Mouse (Mus musculus) thymus, adult 2 months (tissue): ENCODE data around the gene Ppm1l.

ENCODE experiments used
- CTCF ChIP-seq: fragments of 200-500 bp; IDR thresholded peaks from 2 replicates; pipeline ENCODE4 v1.5.1; 2012; ENCODE audit warnings: mild to moderate bottlenecking, control low read depth, low read length, moderate library complexity, borderline replicate concordance; ENCODE audit not compliant: control insufficient read depth, poor library complexity, insufficient read depth; ENCODE audit errors: extremely low read depth
- POLR2A ChIP-seq: fragments of 200-500 bp; IDR thresholded peaks from 2 replicates; pipeline ENCODE4 v1.6.1; 2012; ENCODE audit warnings: mild to moderate bottlenecking, low read length, control low read depth, moderate library complexity; ENCODE audit not compliant: control insufficient read depth, poor library complexity, insufficient read depth; ENCODE audit errors: extremely low read depth

- TF ChIP-seq CTCF (no peak), POLR2A (no peak)
Observed at GRCm38 (mm10) chr3:69512402-69512801, 195.7 kb downstream of the Ppm1l start.
